ENCODE assay signal across 24 mouse cellular contexts in genomic region chr12:49389666-49390065, GRCm38 (mm10). TPM values are rescaled to one million over a fixed set of nuclear protein-coding genes. Genes with fewer than 3 reads are reported as not detected.
DNase-seq lines count a peak whose midpoint lies in the region; ATAC-seq lines count a peak whose summit lies in the region.
"Had no signal": no experiment of that assay in that cellular context is flagged by ENCODE, and none has a peak within 500 bp of the region (broad histone marks: within the 10 kb centered on the region; RNA-seq: fewer than 3 reads in every experiment).

No protein-coding gene starts in this region.

- no peaks in the 10 kb centered on the region for H3K9me3 ChIP-seq in midbrain, embryonic 13.5 days
- no peaks in the 10 kb centered on the region for H3K9me3 ChIP-seq in midbrain, embryonic 15.5 days
- no peaks in the 10 kb centered on the region for H3K9me3 ChIP-seq in forebrain, embryonic 11.5 days (ENCODE audit: control insufficient read depth, low read length)
- H3K9me3 ChIP-seq: heart, embryonic 13.5 days; limb, embryonic 12.5 days; liver, embryonic 13.5 days; lung, embryonic 15.5 days; neural tube, embryonic 12.5 days had no signal

- no peaks in the 10 kb centered on the region for H3K36me3 ChIP-seq in midbrain, embryonic 13.5 days
- no peaks in the 10 kb centered on the region for H3K36me3 ChIP-seq in midbrain, embryonic 15.5 days (replicated peaks)
- H3K36me3 ChIP-seq in forebrain, embryonic 11.5 days (ENCODE audit: control insufficient read depth, insufficient read depth, low read length), result no peaks in the 10 kb centered on the region
- H3K36me3 ChIP-seq: G1E; heart, embryonic 13.5 days; limb, embryonic 12.5 days; liver, embryonic 13.5 days; lung, embryonic 15.5 days; neural tube, embryonic 12.5 days had no signal

- peaks cover 77% of the 10 kb centered on the region for H3K27me3 ChIP-seq in midbrain, embryonic 13.5 days
- peaks cover 62% of the 10 kb centered on the region for H3K27me3 ChIP-seq in midbrain, embryonic 15.5 days (replicated peaks)
- peaks cover 10% of the 10 kb centered on the region for H3K27me3 ChIP-seq in forebrain, embryonic 11.5 days (ENCODE audit: control insufficient read depth, insufficient read depth, low read length)

- WGBS in midbrain, embryonic 13.5 days, result 2% methylated on average over 5 of the region's 5 CpGs
- 2% methylated on average over 5 of the region's 5 CpGs for WGBS in midbrain, embryonic 15.5 days
- WGBS in forebrain, embryonic 11.5 days, result 0% methylated on average over 5 of the region's 5 CpGs

- DNase-seq in frontal cortex, postnatal 25 days (ENCODE audit: low spot score in 2 of 2), result no peak
- peak; percentile 61 for DNase-seq in forebrain, embryonic 11.5 days (ENCODE audit: low spot score)
- peak; percentile 26 for DNase-seq in retina, embryonic 14.5 days (ENCODE audit: low spot score)
- no peak for DNase-seq in heart, postnatal 25 days (ENCODE audit: low spot score)
- no peak for DNase-seq in urinary bladder, postnatal 25 days (ENCODE audit: low spot score)
- DNase-seq: cerebellum, adult 11 months; cerebellum, postnatal 36 days; gastrocnemius, postnatal 36 days; heart, postnatal 4 days; kidney, postnatal 4 days; liver, embryonic 13.5 days; right cerebral cortex, postnatal 4 days; thymus, postnatal 25 days had no signal

- intact Hi-C loops in heart, postnatal 25 days (cut with DNase I), result loop anchor here (10.0 kb wide), 1 partner anchor 1535 kb away; no protein-coding TSS in a partner anchor

- H3K4me3 ChIP-seq in midbrain, embryonic 13.5 days (replicated peaks), result peak overlapping the region; percentile 13; the same call in 1 of the 2 replicates
- no peak overlapping the region for H3K4me3 ChIP-seq in midbrain, embryonic 15.5 days
- H3K4me3 ChIP-seq in forebrain, embryonic 11.5 days (ENCODE audit: low read depth, low read length), result peak overlapping the region; percentile 66
- H3K4me3 ChIP-seq: heart, embryonic 13.5 days; limb, embryonic 12.5 days; liver, embryonic 13.5 days; lung, embryonic 15.5 days; neural tube, embryonic 12.5 days had no signal

- no peak overlapping the region for H3K27ac ChIP-seq in midbrain, embryonic 13.5 days
- H3K27ac ChIP-seq in midbrain, embryonic 15.5 days, result no peak overlapping the region
- H3K27ac ChIP-seq in forebrain, embryonic 11.5 days (ENCODE audit: low read depth, low read length), result peak overlapping the region; percentile 96
- H3K27ac ChIP-seq: heart, embryonic 13.5 days; limb, embryonic 12.5 days; liver, embryonic 13.5 days; lung, embryonic 15.5 days; neural tube, embryonic 12.5 days had no signal

- peaks cover 8% of the 10 kb centered on the region; the same call in 1 of the 2 replicates for H3K4me1 ChIP-seq in midbrain, embryonic 13.5 days (replicated peaks)
- H3K4me1 ChIP-seq in midbrain, embryonic 15.5 days, result peaks cover 9% of the 10 kb centered on the region; the same call in 1 of the 2 replicates
- no peaks in the 10 kb centered on the region for H3K4me1 ChIP-seq in forebrain, embryonic 11.5 days (replicated peaks; ENCODE audit: control insufficient read depth, insufficient read depth, low read length)
- H3K4me1 ChIP-seq: liver, embryonic 13.5 days had no signal

- 0 out of 2 replicates have a peak, but pooled peaks have one; percentile 39 for ATAC-seq in frontal cortex, adult (ENCODE audit: low TSS enrichment)
- no peak for ATAC-seq in midbrain, embryonic 13.5 days
- no peak for ATAC-seq in midbrain, embryonic 15.5 days (replicated peaks)
- no peak for ATAC-seq in forebrain, embryonic 11.5 days (replicated peaks; ENCODE audit: low FRiP score)
- ATAC-seq: CD4-positive, CD25-positive, alpha-beta regulatory T cell, adult 4 months had no signal

- no peak overlapping the region; the same call in 1 of the 2 replicates for H3K9ac ChIP-seq in midbrain, embryonic 13.5 days (replicated peaks)
- no peak overlapping the region for H3K9ac ChIP-seq in midbrain, embryonic 15.5 days
- peak overlapping the region; percentile 99 for H3K9ac ChIP-seq in forebrain, embryonic 11.5 days (ENCODE audit: low read length)
- H3K9ac ChIP-seq: heart, embryonic 13.5 days; limb, embryonic 12.5 days; liver, embryonic 13.5 days; lung, embryonic 15.5 days; neural tube, embryonic 12.5 days had no signal

- no peak overlapping the region for H3K4me2 ChIP-seq in midbrain, embryonic 13.5 days (replicated peaks)
- no peak overlapping the region for H3K4me2 ChIP-seq in midbrain, embryonic 15.5 days
- H3K4me2 ChIP-seq in forebrain, embryonic 11.5 days (ENCODE audit: low read depth, low read length, severe bottlenecking), result peak overlapping the region; percentile 71
- H3K4me2 ChIP-seq: heart, embryonic 13.5 days; limb, embryonic 12.5 days; liver, embryonic 13.5 days; lung, embryonic 15.5 days; neural tube, embryonic 12.5 days had no signal

RNA-seq across cellular contexts. Expression of gene Gm43517, which starts 4.7 kb away (rescaled TPM):
- polyA plus RNA-seq in midbrain, embryonic 13.5 days (2015; fragmentation: Nextera tagmentation; extraction: Ambion mirVana), result 0.15 TPM in 1 of 2 replicates, not detected in the other
- polyA plus RNA-seq in midbrain, embryonic 15.5 days (2015; fragmentation: Nextera tagmentation; extraction: Ambion mirVana), result 0.24 TPM in 1 of 2 replicates, not detected in the other
- polyA plus RNA-seq in forebrain, embryonic 11.5 days (2014; fragmentation: Nextera tagmentation; extraction: Ambion mirVana), result 1.3 and 1.4 TPM in 2 replicates
- not detected for total RNA-seq in heart, postnatal 25 days (2021)
- total RNA-seq: gastrocnemius, postnatal 36 days; heart, postnatal 4 days; monocyte, adult 5-6 weeks had no signal
- polyA plus RNA-seq: CD4-positive, CD25-positive, alpha-beta regulatory T cell, adult 4 months; G1E; heart, embryonic 13.5 days; kidney, embryonic 14.5 days; limb, embryonic 12.5 days; liver, embryonic 13.5 days; lung, embryonic 15.5 days; neural tube, embryonic 12.5 days had no signal

RNA-seq across cellular contexts. Expression of gene Foxg1, which starts 7.2 kb away (rescaled TPM):
- polyA plus RNA-seq in midbrain, embryonic 13.5 days (2015; fragmentation: Nextera tagmentation; extraction: Ambion mirVana), result 0.63 and 6.4 TPM in 2 replicates
- polyA plus RNA-seq in midbrain, embryonic 15.5 days (2015; fragmentation: Nextera tagmentation; extraction: Ambion mirVana), result 1.3 and 2.4 TPM in 2 replicates
- 40.4 and 45.5 TPM in 2 replicates for polyA plus RNA-seq in forebrain, embryonic 11.5 days (2014; fragmentation: Nextera tagmentation; extraction: Ambion mirVana)
- total RNA-seq in heart, postnatal 25 days (2021), result not detected
- total RNA-seq: gastrocnemius, postnatal 36 days; monocyte, adult 5-6 weeks had no signal
- polyA plus RNA-seq: CD4-positive, CD25-positive, alpha-beta regulatory T cell, adult 4 months; G1E; kidney, embryonic 14.5 days; limb, embryonic 12.5 days; neural tube, embryonic 12.5 days had no signal

Comparison
In these comparisons a context has a peak if more than half of its experiments do, and no peak if none do; other contexts are left out.
1. DNase-seq: peak in forebrain, embryonic 11.5 days (single experiment) and retina, embryonic 14.5 days (single experiment); none in frontal cortex, postnatal 25 days (0 of 2), heart, postnatal 25 days (single experiment) and urinary bladder, postnatal 25 days (single experiment).